Mouse (Mus musculus) thymus, postnatal 0 days (tissue): ENCODE measurements at regions not wholly inside any gene's neighbourhood (a gene's known extent, or its start where the extent isn't known, plus 50 kb on each side); places are given as distances from the start of the nearest gene placed in this dataset.

Source experiments
- DNase-seq: peaks from one replicate; pipeline ENCODE4 v3.0.0-alpha.2; 2015; ENCODE audit warnings: low spot score

DNA sequence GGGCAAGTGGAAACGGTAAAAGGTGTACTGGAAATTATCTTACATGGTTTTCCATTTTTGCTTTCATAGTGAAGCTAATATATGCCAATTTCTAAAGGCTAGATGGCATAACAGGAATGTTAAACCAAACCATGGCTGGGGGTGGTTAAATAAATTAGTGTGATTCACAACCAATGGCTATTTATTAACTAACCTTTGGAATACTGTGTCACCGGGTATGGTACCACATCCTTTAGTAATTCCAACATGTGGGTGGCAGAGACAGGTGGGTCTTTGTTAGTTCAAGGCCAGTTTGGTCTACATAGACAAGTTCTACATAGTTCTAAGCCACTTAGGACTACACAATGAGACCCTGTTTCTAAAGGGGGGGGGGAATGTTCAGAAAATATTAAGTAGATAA is 179.8 kb upstream of the Plxnc1 start:
- no peak for DNase-seq

DNA sequence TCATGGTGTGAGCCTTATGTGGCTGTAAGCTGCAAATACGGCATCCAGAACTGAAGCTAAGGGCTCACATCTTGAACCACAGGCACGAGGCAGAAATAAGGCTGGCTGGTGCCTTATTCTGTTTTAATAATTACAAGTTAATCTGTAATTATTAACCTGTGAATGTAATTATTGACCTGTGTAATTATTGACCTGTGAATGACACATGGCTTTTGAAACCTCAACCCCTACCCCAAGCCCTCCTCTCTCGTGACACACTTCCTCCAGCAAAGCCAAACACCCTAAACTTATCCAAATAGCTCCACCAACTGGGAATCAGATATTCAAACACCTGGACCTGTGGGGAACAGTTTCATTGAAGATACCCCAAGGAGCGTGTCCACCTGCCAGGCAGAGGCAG is 175.4 kb upstream of the Plxnc1 start:
- DNase-seq = no peak

DNA sequence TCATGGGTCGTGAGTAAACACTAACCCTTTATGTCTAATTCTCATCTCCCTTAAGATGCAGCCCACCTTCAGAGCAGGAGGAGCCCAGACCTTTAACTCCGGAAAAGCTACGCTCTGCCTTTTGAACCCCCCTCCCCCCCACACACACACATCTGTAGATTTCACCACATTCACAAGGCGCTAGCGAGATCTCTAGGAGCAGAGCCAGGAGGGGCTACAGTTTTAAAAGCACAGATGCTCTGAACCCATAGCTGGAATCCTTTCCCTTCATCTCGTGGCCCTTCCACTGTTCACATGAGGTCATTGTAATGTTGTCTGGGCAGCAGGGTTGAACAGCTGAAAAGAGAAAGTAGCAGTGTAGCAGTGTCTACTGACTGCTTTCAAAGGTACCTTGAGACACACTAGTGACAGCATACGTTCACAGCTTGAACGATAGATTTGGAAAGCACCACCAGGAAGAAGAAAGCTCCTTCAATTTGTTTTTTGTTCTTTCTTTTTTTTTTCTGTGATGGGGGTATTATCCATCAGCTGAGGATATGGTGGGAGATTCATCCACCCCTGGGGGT is 174.2 kb upstream of the Plxnc1 start:
- peak; percentile 36 for DNase-seq

DNA sequence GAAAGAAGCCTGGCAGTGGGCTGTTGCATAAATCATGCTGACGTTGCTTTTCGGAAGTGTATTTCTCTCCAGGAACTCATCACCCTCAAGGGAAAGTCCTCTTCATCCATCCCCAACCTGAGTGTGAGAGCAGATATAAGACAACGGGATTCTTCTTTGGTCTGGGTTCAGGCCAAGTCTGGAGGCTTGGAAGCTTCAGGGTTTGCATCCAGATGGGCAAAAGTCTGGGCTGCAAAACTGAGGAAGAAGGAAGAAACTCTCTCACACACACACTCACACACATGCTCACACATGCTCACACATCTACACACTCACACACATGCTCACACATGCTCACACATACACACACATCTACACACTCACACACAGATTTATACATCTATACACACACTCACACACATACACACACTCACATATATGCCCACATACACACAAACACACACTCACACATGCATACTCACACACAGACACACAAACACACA is 173.1 kb upstream of the Plxnc1 start:
- no peak for DNase-seq

DNA sequence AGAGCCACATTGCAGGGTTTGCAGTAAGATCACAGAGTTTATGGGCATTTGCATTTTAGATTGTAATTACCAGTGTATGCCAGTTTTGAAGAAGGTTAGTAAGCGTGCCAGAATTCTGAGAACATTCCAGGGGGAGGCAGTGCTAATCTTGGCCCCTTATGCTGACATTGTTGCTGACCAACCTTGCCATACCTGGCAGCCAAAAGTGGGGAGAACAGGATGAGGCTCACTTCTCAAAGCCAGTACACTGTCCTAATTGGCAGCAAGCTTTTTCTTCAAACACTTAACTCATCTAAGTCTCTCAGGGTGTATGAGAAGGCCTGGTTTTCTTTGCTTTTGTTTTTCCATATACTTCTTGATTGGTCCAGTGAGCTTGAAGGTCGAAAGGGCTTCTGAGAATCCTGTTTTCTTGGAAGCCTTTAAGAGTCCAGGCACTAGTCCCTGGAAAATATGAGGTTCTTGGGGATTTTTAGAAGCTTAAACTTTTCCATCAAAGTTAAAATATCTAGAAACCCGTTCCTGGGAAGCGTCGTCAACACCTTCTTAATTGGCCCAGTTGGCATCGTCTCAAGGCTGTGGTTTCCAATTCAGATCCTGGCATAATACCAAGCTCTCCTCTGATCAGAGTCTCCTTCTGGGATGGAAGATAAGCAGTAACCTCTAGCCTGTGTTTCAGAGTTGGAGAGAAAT is 172.6 kb upstream of the Plxnc1 start:
- no peak for DNase-seq

DNA sequence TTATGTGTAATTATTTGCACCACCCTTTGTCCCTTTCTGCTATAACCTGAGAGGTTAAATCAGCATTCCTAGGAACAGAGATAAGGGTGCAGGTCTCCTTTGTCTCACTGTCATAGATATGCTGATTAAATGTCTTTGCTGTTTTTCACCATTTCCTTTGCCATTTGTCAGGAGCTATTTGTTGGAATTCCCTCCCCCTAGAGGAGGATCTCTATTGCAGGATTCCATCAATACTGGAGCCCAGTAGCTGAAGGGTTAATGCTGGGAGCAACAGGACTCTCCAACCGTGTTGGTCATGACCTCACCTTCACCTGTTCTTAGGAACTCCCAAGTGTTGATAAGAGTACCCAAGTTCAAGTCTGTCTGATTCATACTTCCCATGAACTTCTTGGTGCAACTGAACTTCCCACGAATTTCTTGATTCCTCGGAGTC is 172.0 kb upstream of the Plxnc1 start:
- no peak for DNase-seq

DNA sequence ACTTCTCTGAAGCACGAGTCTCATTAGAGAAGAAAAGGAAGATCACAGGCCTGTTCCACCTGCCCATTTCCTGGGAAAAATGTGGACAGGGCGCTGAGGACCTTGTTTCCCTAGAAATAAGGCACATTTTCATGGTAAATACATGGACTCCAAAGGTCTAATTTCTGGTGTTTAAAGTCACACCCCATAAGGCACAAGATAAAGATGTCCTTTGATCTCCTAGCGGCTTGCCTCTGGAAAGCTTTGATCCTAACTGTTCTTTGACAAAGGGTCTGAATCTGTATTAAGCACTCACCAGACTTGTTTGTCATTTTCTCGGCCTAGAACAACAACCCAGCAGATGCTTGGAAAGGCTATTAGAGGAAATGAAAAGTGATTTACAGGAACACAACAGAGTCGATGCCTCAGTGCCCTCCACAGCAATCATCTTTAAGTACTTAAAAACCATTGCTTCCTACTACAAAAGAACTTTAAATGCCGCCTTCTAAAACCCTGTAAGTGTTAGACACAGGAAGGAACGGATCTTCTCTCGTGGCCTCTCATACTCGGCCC is 168.3 kb upstream of the Plxnc1 start:
- no peak for DNase-seq

DNA sequence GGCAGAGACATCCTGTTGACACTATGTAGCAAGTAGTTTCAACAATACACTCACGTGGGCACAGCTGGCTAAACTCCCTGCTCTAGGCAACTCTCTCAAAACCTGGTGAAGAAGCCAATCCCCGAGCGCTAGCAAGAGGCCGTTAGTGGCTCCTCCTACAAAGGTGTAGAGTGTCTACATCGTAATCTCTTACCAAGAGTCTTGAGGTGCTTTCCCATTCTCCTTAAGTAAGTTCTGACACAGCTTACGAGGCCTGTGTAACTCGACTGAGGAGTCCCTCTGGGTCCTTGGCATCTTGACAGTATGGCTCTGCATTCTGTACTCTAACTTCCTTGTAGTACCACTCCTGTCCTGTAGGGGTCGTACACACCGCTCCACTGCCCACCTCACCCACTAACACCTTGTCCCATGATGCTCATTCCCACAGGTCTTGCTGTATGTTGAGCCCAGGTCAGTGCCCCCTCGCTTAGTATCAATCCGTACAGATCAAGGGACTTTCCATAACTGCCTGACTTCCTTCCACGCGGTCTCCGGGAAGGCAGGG is 167.7 kb upstream of the Plxnc1 start:
- DNase-seq = peak; percentile 17

DNA sequence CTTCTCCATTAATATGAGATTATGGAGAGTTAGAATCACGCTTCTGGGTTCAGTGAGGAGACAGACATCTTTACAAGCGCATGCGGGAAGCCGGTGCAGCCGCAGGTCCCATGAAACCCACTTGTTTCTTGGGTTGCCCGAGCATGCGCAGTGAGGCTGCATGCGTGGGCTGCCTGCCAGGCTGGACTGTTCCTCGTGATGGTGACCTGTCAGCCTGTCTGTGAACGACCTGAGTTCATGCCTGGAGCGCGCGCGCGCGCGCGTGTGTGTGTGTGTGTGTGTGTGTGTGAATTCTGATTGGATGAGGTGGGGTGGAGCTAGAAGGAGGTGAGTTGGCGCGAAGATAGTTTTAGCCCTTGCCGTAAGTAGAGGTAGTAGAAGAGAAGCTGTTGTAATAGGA is 166.2 kb upstream of the Plxnc1 start:
- no peak for DNase-seq

DNA sequence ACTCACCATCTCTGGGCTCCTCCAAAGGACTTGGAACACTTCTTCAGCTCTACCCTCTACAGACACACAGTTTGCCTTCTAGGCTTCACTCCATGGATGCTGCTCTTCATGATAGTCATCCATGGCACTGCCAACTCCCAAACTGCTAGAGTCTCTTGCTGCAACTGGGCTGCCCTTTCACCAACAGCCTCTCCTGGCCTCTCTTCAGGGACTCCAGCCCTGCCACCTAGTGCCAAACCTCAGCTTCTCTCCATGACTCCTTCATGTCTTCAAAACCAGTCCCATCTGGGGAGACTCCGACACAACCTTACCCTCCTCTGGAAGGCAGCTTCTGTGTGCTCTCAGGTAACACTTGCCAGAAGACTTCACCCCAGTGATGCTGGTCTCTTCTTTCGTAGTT is 164.9 kb upstream of the Plxnc1 start:
- DNase-seq = no peak

DNA sequence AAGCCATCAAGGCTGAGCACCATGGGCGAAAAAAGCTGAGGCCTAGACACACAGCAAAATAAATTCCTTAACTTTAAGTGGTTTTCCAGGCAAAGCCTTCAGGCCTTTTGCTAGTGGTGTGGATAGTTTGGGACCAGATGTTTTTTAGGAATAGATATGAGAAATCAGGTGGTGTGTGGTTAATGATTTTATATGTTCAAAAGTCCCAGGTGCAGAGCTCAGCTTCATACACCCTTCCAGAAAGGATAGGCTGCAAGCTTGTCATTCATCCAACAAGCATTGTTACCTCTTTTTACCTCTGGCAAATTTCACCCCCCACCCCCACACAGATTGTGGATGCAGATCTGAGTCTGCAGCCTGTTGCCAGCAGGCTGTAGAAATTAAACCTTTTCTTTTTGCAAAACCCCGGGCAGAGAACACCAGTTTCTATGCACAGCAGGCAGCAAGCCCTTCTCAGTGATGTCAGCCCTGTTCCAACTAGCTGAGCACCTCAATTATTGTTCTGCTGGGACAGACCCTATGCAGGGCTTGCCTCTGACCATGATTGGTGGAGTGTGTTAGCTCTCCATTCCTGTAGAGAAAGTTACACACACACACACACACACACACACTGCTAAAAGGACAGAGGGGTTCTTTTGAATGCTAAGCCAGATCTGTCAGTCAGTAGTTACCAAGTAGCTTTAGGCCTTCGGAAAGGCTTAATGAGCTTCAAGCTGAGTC is 163.1 kb upstream of the Plxnc1 start:
- no peak for DNase-seq

DNA sequence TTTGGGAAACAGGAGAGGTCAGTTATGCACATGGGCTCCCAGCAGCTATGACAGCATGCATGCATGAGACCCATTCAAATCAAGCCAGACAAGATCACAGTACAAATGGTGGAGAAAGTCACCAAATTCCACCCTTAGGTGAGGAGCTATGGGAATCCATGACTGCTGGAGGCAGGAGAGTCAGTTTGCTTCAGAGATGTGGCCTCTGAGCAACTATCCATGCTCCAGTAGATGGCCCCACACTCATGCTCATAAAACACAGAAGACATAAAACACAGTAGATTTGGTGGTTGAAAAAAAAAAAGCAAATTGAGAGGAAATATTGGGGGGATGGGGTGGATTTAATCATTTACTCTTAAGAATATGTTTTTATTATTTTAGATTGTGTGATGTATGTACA is 159.2 kb upstream of the Plxnc1 start:
- no peak for DNase-seq

DNA sequence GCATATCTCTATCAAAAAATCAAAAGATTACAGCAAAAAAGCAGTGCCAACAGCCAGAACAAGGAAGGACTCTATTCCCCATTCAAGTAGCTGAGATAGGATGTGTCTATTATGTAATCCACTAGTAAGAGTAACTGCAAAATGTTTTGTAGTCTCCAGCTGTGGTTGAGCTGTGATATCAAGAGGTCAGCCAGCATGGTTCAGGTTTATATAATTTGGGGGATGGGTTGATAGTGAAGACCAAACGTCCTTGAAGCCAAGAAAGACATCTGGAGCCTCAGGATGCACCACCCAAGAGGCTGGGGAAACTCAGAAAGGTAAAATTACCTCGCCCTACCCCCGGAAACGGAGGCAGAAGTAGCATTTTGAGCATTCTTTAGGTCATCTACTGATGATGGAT is 158.3 kb upstream of the Plxnc1 start:
- DNase-seq = no peak

DNA sequence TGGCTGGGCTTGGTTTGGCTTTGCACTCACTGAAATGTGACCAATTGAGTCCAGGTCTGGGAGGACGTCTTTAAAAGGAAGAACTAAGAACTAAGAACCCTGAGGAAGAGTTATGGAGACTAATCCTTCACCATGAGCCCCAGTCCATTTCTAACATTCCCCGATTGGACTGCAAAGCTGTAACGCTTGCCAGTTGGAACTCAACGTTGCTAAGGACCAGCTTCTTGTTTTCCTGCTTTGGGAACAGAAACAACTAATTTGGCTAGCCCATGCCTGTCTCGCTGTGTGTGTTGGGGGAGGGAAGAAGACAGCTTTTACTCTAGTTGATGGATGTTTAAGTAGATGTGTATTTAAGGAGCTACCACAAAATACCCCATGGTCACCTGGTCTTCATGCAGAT is 155.3 kb upstream of the Plxnc1 start:
- no peak for DNase-seq

DNA sequence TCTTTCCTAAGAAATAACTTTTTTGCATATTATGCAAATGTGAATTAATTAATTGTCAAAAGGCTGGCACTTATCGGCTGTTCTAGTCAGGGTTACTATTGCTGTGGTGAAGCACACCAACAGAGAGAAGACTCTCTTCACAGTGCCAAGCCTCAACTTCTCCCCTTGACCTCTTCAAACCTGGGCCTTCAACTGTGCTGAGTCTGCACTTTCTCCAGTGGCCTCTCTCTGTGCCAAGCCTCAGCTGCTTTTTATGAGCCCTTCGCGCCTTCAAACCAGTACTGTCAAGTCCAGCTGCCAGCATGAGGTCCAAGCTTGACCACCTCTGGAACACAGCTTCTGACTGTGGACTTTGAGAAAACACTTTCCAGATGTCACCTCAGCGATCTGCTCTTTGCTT is 151.2 kb upstream of the Plxnc1 start:
- DNase-seq = no peak

DNA sequence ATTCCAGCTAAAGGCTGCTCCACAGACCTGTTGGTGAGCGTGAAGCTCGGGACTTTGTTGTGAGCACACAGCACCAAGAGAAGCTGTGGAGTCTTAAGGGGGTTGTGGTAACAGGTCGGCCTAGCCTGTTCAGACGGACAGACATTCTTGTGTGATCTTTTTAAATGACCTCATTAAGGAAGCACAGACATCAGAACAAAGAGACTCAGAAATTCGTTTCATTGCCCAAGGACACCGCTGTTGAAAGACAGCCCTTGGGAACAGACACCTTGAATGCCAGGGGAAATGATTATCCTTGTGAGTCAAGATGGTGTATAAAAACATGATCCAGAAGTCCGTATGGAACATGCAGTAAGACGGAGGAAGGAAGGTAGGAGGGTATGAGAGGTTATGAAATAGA is 150.1 kb upstream of the Plxnc1 start:
- no peak for DNase-seq

DNA sequence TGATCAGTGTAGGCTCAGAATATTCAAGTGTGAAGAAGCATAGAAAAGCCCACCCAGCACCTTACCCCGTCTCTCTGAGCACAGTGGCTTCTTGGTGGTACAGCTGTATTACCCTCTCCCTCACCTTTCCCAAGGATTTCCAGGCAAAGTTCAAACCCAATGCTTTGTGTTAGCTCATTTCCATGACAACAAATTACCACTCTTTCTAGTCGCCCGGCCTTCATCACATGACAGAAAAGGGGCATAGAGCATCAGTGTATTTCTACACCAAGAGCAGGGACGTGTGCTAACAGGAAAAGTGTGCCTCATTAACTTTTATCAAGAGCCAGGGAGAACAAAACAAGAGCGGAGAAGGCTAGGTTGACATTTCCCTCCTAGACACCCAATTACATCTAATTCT is 148.6 kb upstream of the Plxnc1 start:
- DNase-seq = no peak

DNA sequence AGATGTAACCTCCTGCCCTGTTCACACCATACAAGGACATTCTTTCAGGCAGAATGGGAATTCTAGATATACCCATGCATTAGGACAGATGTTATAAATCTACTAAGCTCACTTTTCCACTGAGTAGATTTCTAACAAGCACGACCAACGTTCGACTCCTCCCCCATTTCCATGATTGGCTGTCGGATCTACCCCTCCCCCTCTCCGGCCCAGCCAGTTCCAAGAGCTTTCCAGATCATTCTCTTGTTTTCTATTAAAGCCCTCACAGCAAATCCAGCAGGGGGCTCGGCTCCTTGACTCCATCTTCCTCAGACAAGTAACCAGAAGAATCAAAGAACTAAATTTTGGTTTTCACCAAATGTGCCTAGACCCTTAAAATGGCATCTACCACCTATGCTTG is 146.5 kb upstream of the Plxnc1 start:
- no peak for DNase-seq

DNA sequence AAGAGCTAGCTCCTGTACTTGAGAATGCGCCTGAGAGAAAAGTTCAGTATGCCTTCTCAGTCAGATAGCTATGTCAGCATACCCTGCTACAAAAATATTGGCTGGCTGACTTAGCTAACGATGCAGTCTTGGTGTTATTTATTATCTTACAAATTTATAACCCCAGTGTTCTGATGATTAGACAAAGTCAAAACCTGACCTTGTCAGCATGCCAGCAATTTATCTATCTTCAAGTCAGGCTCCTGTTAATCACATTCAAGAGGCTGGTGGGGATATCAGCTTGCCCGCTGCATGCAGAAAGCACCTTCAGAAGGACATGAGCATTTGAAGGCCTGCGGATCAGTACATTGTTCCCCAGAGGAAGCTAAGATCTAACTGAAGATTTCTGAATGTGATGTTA is 146.0 kb upstream of the Plxnc1 start:
- DNase-seq = no peak

DNA sequence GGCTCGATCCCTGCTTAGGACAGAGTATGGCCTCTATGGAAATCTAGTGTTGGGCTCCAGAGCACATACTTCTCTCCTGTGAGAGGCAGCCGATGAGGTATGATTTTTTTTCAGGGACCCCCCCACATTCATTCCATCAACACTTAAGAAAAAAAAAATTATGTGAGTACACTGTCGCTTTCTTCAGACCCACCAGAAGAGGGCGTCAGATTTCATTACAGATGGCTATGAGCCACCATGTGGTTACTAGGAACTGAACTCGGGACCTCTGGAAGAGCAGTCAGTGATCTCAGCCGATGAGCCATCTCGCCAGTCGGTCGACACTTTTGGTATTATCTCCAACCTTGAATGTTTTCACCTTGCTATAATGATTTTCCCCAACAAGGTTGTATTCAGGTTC is 145.4 kb upstream of the Plxnc1 start:
- no peak for DNase-seq

DNA sequence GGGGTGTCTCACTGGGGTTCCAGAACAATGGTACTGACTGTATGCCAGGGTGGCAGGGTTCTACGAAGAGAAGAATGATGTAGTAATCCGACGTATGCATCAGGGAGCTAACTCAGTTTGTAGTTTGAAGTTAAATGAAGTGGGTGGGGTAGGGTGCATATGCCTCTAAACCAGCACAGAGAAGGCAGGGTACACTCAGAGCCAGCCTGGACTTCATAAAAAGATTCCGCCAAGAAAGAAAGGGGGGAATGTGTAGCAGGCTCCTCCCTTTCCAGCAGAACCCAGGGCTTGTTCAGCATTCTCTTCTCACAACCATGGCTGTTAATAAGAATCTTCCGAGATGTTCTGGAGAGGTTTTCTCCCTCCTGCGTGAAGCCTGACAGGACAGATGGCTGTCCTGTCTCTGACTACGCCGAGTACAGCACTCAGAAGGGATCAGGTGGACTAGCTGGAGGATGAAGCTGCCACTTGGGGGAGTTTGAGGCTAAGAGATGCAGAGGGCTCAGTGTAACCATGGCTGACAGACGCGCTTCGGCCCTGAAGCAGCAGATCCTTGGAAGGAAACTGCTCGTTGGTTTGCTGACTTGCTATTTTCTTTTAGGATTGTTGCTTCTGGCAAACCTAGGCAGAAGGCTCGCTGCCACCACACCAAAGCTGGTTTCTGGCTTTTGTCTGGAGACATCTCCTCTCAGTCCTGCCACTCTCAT is 143.4 kb upstream of the Plxnc1 start:
- DNase-seq = peak; percentile 40

DNA sequence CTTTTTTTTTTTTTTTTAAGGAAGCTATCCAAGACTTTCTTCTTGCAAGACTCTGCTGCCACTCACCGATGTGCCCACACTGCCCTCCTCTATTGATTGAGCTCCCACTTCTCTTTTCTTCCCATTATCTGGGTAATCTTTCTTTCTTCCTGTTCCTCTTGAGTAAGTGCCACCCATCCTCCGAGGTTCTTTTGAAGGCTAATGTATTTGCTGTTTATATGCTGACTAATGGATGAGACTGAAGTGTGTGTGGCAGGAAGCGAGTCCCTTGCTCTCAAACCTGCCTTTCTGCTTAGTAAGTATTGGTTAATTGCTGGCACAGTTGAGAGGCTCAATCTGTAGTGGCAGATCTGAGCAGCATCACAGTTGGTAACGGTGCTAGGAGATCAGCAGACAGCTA is 142.1 kb upstream of the Plxnc1 start:
- DNase-seq = peak; percentile 17
